Mouse (Mus musculus) heart, postnatal 0 days (tissue): ENCODE measurements around the gene Nova2.

Experiments used
- CTCF ChIP-seq: IDR thresholded peaks from 2 replicates; pipeline ENCODE4 v1.5.1; 2016; ENCODE audit warnings: antibody characterized with exemption, control low read depth, low read depth
- EP300 ChIP-seq: IDR thresholded peaks from 2 replicates; pipeline ENCODE4 v1.6.1; 2016; ENCODE audit warnings: antibody characterized with exemption, low read depth

GRCm38 (mm10) chr7:18926911-18927310, 1.2 kb downstream of the Nova2 start:
- TF ChIP-seq CTCF (no peak), EP300 (no peak)
